Mouse (Mus musculus) C2C12 (cell line): ENCODE data around the gene Tenm4.

Experiments
- CTCF ChIP-seq: IDR thresholded peaks from one replicate; pipeline ENCODE4 v1.5.1; 2011; ENCODE audit not compliant: control insufficient read depth, insufficient read depth, insufficient read length
- MAX ChIP-seq: IDR thresholded peaks from one replicate; pipeline ENCODE4 v1.6.1; 2011; ENCODE audit warnings: mild to moderate bottlenecking, control low read depth

DNA sequence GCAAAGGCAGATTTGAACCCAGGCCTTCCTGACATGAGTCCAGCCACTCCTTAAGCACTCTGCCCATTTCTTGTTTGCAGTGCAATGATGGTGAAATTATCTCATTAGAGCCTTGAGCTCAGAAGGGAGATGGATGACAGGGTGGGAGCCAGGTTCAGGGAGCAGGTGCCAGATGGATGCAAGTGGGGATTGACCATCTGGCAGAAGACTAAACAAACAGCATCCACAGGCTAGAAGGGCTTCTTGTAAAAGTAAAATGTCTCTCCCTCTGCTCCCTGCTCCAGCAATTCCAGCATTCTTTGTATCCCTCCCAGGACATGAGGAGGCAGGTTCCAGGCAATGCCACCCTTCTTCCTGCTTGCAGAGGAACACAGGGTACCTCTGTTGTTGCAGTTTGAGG is 165.3 kb downstream of the Tenm4 start:
- TF ChIP-seq CTCF (no peak), MAX (no peak)
